Mouse (Mus musculus) G1E (cell line): Measurements from ENCODE around the gene Cacna1a.
A peak's percentile ranks its signal among the peaks of the same experiment; 100 is the strongest.

Experiments
- CTCF ChIP-seq: IDR thresholded peaks from 2 replicates; pipeline ENCODE4 v1.5.1; 2012; ENCODE audit warnings: low read depth, low read length, inconsistent platforms, mixed read lengths
- GATA1 ChIP-seq: IDR thresholded peaks from 2 replicates; pipeline ENCODE4 v1.6.1; 2012; ENCODE audit warnings: borderline replicate concordance, low read length, inconsistent platforms, mixed read lengths
- GATA2 ChIP-seq: IDR thresholded peaks from 2 replicates; pipeline ENCODE4 v1.6.1; 2012; ENCODE audit warnings: low read depth, low read length, inconsistent platforms, borderline replicate concordance

DNA sequence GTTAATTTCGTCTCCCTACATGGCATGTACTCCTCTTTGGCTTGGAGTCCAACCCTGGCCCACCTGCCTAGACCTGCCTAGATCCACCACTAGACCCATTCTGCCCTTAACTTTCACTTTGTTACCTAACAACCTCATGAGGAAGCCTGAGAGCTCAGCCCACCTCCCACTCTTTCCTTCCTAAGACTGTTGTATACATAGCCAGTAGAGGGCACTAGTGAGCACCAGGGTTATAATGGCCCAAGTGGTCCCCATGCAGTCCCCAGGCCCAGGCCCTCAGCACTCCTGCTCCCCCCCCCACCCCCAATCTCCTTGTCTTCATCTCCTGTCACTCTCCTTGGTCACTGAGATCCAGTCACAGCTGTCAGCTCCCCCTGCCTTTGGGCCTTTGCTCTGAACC lies 86.2 kb downstream of the Cacna1a start:
- TF ChIP-seq CTCF (peak; percentile 31; the same call in 1 of the 2 replicates), GATA2 (no peak), GATA1 (no peak)
